Mouse (Mus musculus) CH12.LX (cell line): ENCODE measurements at regions not wholly inside any gene's neighbourhood (a gene's known extent, or its start where the extent isn't known, plus 50 kb on each side); places are given as distances from the start of the nearest gene placed in this dataset.

Source experiments
- DNase-seq: peaks from one replicate; pipeline ENCODE4 v3.0.0-alpha.2; 2013; ENCODE audit errors: extremely low read depth
- H3K27ac ChIP-seq: 2 replicates; pipeline ENCODE4 v1.5.1; 2012; ENCODE audit warnings: low read depth, mild to moderate bottlenecking, control low read depth, moderate library complexity; ENCODE audit not compliant: insufficient read depth
- H3K27me3 ChIP-seq: replicated peaks from 2 replicates; pipeline ENCODE3; 2012; ENCODE audit warnings: inconsistent platforms
- H3K36me3 ChIP-seq, 2 experiments: replicated peaks in 1 of 2; 2 replicates each; pipeline versions ENCODE3 to v1.6.1; 2012; ENCODE audit warnings: inconsistent platforms in 1 of 2, low read length in 1 of 2, mild to moderate bottlenecking in 1 of 2, mixed read lengths in 1 of 2, moderate library complexity in 1 of 2; ENCODE audit not compliant: control insufficient read depth in 1 of 2, insufficient read depth in 1 of 2
- H3K4me1 ChIP-seq, 2 experiments: 2 replicates each; pipeline ENCODE4 v1.6.1; 2012; ENCODE audit warnings: inconsistent platforms in 1 of 2, moderate library complexity in 1 of 2; ENCODE audit not compliant: insufficient read depth in 2 of 2, control insufficient read depth in 1 of 2
- H3K4me2 ChIP-seq: 2 replicates; pipeline ENCODE4 v1.6.1; 2012; ENCODE audit warnings: low read depth, mild to moderate bottlenecking, control low read depth; ENCODE audit not compliant: poor library complexity, insufficient read depth, severe bottlenecking
- H3K4me3 ChIP-seq, 3 experiments: fragments of 150-350 bp in 1 of 3; sonication (generic) in 1 of 3; replicated peaks in 1 of 3; 2 replicates each; pipeline versions ENCODE3 to v1.5.1; 2011 to 2012; ENCODE audit warnings: low read depth in 2 of 3, low read length in 2 of 3, mild to moderate bottlenecking in 2 of 3, moderate library complexity in 2 of 3, control low read depth in 1 of 3, improper control_type of control experiment in 1 of 3, inconsistent platforms in 1 of 3, mixed read lengths in 1 of 3; ENCODE audit not compliant: poor library complexity in 1 of 3
- H3K79me2 ChIP-seq: replicated peaks from 2 replicates; pipeline ENCODE4 v1.6.1; 2012; ENCODE audit warnings: mild to moderate bottlenecking, moderate library complexity; ENCODE audit not compliant: control insufficient read depth, poor library complexity, insufficient read depth, severe bottlenecking; ENCODE audit errors: extremely low read depth
- H3K9ac ChIP-seq: 2 replicates; pipeline ENCODE4 v1.6.1; 2012; ENCODE audit warnings: low read depth, mild to moderate bottlenecking, control low read depth, moderate library complexity; ENCODE audit not compliant: insufficient read depth
- H3K9me3 ChIP-seq: replicated peaks from 2 replicates; pipeline ENCODE3; 2012; ENCODE audit warnings: low read length, inconsistent platforms, mixed read lengths
- CTCF ChIP-seq, 2 experiments: IDR thresholded peaks in 1 of 2; conservative IDR thresholded peaks in 1 of 2; 2 replicates each; pipeline ENCODE4 v1.5.1; 2011 to 2012; ENCODE audit warnings: low read depth in 2 of 2, low read length in 2 of 2, improper control_type of control experiment in 1 of 2, inconsistent platforms in 1 of 2, mild to moderate bottlenecking in 1 of 2, moderate library complexity in 1 of 2
- EP300 ChIP-seq: IDR thresholded peaks from 2 replicates; pipeline ENCODE4 v1.6.1; 2011; ENCODE audit warnings: low read length, improper control_type of control experiment
- GABPA ChIP-seq: IDR thresholded peaks from 2 replicates; pipeline ENCODE4 v1.6.1; 2012; ENCODE audit warnings: low read depth, low read length, improper control_type of control experiment, inconsistent platforms; ENCODE audit not compliant: insufficient replicate concordance
- IRF4 ChIP-seq: IDR thresholded peaks from 2 replicates; pipeline ENCODE4 v1.6.1; 2014; ENCODE audit warnings: low read depth, mild to moderate bottlenecking, inconsistent platforms, low read length, improper control_type of control experiment
- JUN ChIP-seq: IDR thresholded peaks from 2 replicates; pipeline ENCODE4 v1.6.1; 2011; ENCODE audit warnings: low read depth, mild to moderate bottlenecking, low read length, improper control_type of control experiment, moderate library complexity; ENCODE audit not compliant: insufficient read depth
- KAT2A ChIP-seq: IDR thresholded peaks from 2 replicates; pipeline ENCODE4 v1.6.1; 2012; ENCODE audit warnings: low read length, improper control_type of control experiment, inconsistent platforms; ENCODE audit not compliant: insufficient replicate concordance
- MAFK ChIP-seq: IDR thresholded peaks from 2 replicates; pipeline ENCODE4 v1.6.1; 2011; ENCODE audit warnings: low read length, improper control_type of control experiment; ENCODE audit not compliant: insufficient replicate concordance
- MAX ChIP-seq: IDR thresholded peaks from 2 replicates; pipeline ENCODE4 v1.6.1; 2011; ENCODE audit warnings: low read length, improper control_type of control experiment
- MXI1 ChIP-seq: IDR thresholded peaks from 2 replicates; pipeline ENCODE4 v1.6.1; 2011; ENCODE audit warnings: mild to moderate bottlenecking, low read depth, low read length, improper control_type of control experiment
- MYC ChIP-seq: IDR thresholded peaks from 2 replicates; pipeline ENCODE4 v1.6.1; 2011; ENCODE audit warnings: low read depth, mild to moderate bottlenecking, improper control_type of control experiment, low read length
- POLR2A ChIP-seq: IDR thresholded peaks from 2 replicates; pipeline ENCODE4 v1.6.1; 2011; ENCODE audit warnings: low read depth, mild to moderate bottlenecking, improper control_type of control experiment, low read length
- POLR2AphosphoS2 ChIP-seq: IDR thresholded peaks from 2 replicates; pipeline ENCODE4 v1.6.1; 2011; ENCODE audit warnings: low read depth, low read length, improper control_type of control experiment
- RCOR1 ChIP-seq: conservative IDR thresholded peaks from 2 replicates; pipeline ENCODE4 v1.6.1; 2012; ENCODE audit warnings: low read depth, mild to moderate bottlenecking, inconsistent platforms, low read length, improper control_type of control experiment
- SIN3A ChIP-seq: IDR thresholded peaks from 2 replicates; pipeline ENCODE4 v1.6.1; 2012; ENCODE audit warnings: low read length, improper control_type of control experiment, inconsistent platforms
- TBP ChIP-seq: conservative IDR thresholded peaks from 2 replicates; pipeline ENCODE4 v1.6.1; 2011; ENCODE audit warnings: low read depth, low read length, improper control_type of control experiment
- UBTF ChIP-seq: IDR thresholded peaks from 2 replicates; pipeline ENCODE4 v1.6.1; 2012; ENCODE audit warnings: low read depth, mild to moderate bottlenecking, inconsistent platforms, low read length, improper control_type of control experiment, moderate library complexity
- USF1 ChIP-seq: IDR thresholded peaks from 2 replicates; pipeline ENCODE4 v1.6.1; 2014; ENCODE audit warnings: low read depth, mild to moderate bottlenecking, inconsistent platforms, low read length, improper control_type of control experiment
- USF2 ChIP-seq: conservative IDR thresholded peaks from 2 replicates; pipeline ENCODE4 v1.6.1; 2011; ENCODE audit warnings: low read depth, low read length, improper control_type of control experiment
- ZC3H11A ChIP-seq: IDR thresholded peaks from 2 replicates; pipeline ENCODE4 v1.6.1; 2012; ENCODE audit warnings: low read depth, mild to moderate bottlenecking, inconsistent platforms, low read length, improper control_type of control experiment
- ZMIZ1 ChIP-seq: IDR thresholded peaks from 2 replicates; pipeline ENCODE4 v1.6.1; 2012; ENCODE audit warnings: low read depth, mild to moderate bottlenecking, inconsistent platforms, low read length, improper control_type of control experiment
- ZNF384 ChIP-seq: IDR thresholded peaks from 2 replicates; pipeline ENCODE4 v1.6.1; 2012; ENCODE audit warnings: low read depth, low read length, improper control_type of control experiment, inconsistent platforms
- dilution Hi-C: fragments of 300-500 bp; cut with MboI; formaldehyde crosslinking; loops from 2 replicates; pipeline ENCODE4 v1.14.3; 2020; ENCODE audit warnings: low sequenced_read_pairs; ENCODE audit not compliant: extremely low pct_unique_long_range_greater_than_20kb, extremely low pct_ligation_motif_present
- in situ Hi-C: fragments of 300-500 bp; cut with MboI; formaldehyde crosslinking; loops from 3 replicates; pipeline ENCODE4 v1.14.3; 2019; ENCODE audit warnings: low sequenced_read_pairs, low pct_ligation_motif_present, low pct_unique_long_range_greater_than_20kb, mixed read lengths

- dilution Hi-C loops: no loop called here
- H3K36me3 ChIP-seq: no peaks in the 10 kb centered on the region
- H3K27me3 ChIP-seq: no peaks in the 10 kb centered on the region
- H3K9me3 ChIP-seq: peaks cover 78% of the 10 kb centered on the region
- H3K9ac ChIP-seq: no peak overlapping the region
- no peak for TF ChIP-seq SIN3A
- no peak overlapping the region for H3K27ac ChIP-seq
- no peaks in the 10 kb centered on the region for H3K4me1 ChIP-seq
- in situ Hi-C loops: no loop called here
- no peak overlapping the region for H3K4me3 ChIP-seq
- DNase-seq: no peak
- H3K4me2 ChIP-seq: no peak overlapping the region
- no peaks in the 10 kb centered on the region for H3K79me2 ChIP-seq
Measured at GRCm38 (mm10) chr8:92021521-92021920, 219.7 kb upstream of the Irx3 start.

GRCm38 (mm10) chr8:92014704-92015103 lies 212.8 kb upstream of the Irx3 start:
- no peaks in the 10 kb centered on the region for H3K36me3 ChIP-seq
- dilution Hi-C loops (no loop called here), in situ Hi-C loops (no loop called here)
- no peaks in the 10 kb centered on the region for H3K79me2 ChIP-seq
- no peak for DNase-seq
- H3K27me3 ChIP-seq: no peaks in the 10 kb centered on the region
- no peaks in the 10 kb centered on the region for H3K4me1 ChIP-seq
- H3K4me3 ChIP-seq: no peak overlapping the region
- no peak overlapping the region for H3K4me2 ChIP-seq
- H3K9ac ChIP-seq: no peak overlapping the region
- no peak for TF ChIP-seq JUN
- no peak for TF ChIP-seq MXI1
- TF ChIP-seq USF2: no peak
- no peak for TF ChIP-seq POLR2A
- no peak for TF ChIP-seq SIN3A
- no peak for TF ChIP-seq KAT2A
- no peak overlapping the region for H3K27ac ChIP-seq
- peaks cover 89% of the 10 kb centered on the region for H3K9me3 ChIP-seq

GRCm38 (mm10) chr8:92013183-92013582 lies 211.3 kb upstream of the Irx3 start:
- no peaks in the 10 kb centered on the region for H3K27me3 ChIP-seq
- peaks cover 86% of the 10 kb centered on the region for H3K9me3 ChIP-seq
- H3K27ac ChIP-seq: no peak overlapping the region
- no peak overlapping the region for H3K4me3 ChIP-seq
- TF ChIP-seq USF2 (no peak), CTCF (conservative IDR thresholded peaks at IDR 0.05 in 1 of 2, IDR thresholded peaks at IDR 0.05 in 1 of 2; ENCODE audit: low read depth in 2 of 2, low read length in 2 of 2) (0 out of 4 replicates have a peak, but pooled peaks of 1 of the 2 experiments have one; percentile 2)
- DNase-seq: no peak
- H3K36me3 ChIP-seq: no peaks in the 10 kb centered on the region
- H3K4me1 ChIP-seq: no peaks in the 10 kb centered on the region
- dilution Hi-C loops (no loop called here), in situ Hi-C loops (no loop called here)
- no peak overlapping the region for H3K4me2 ChIP-seq
- H3K79me2 ChIP-seq: no peaks in the 10 kb centered on the region
- no peak overlapping the region for H3K9ac ChIP-seq

GRCm38 (mm10) chr8:92010412-92010811 lies 208.5 kb upstream of the Irx3 start:
- peaks cover 78% of the 10 kb centered on the region for H3K9me3 ChIP-seq
- H3K4me1 ChIP-seq: no peaks in the 10 kb centered on the region
- H3K27ac ChIP-seq: no peak overlapping the region
- no peaks in the 10 kb centered on the region for H3K79me2 ChIP-seq
- DNase-seq: no peak
- no peak overlapping the region for H3K4me3 ChIP-seq
- no peaks in the 10 kb centered on the region for H3K36me3 ChIP-seq
- dilution Hi-C loops: no loop called here
- in situ Hi-C loops: no loop called here
- H3K9ac ChIP-seq: no peak overlapping the region
- H3K4me2 ChIP-seq: no peak overlapping the region
- H3K27me3 ChIP-seq: no peaks in the 10 kb centered on the region
- TF ChIP-seq USF2 (no peak), POLR2AphosphoS2 (no peak), TBP (no peak), ZMIZ1 (no peak), MAFK (no peak), ZNF384 (no peak), KAT2A (no peak), ZC3H11A (no peak), UBTF (no peak), IRF4 (no peak), MYC (no peak), USF1 (no peak), RCOR1 (no peak), MAX (no peak), JUN (no peak), EP300 (no peak), GABPA (no peak)
